Mouse (Mus musculus) left cerebral cortex, adult 18-20 months (tissue): ENCODE data around the gene Stx6. TPM values are rescaled to one million over a fixed set of nuclear protein-coding genes. Genes with fewer than 3 reads are reported as not detected.

Experiments used
- DNase-seq, 2 experiments: peaks; one replicate each; pipeline ENCODE4 v3.0.0; 2021 to 2022; ENCODE audit warnings: low spot score in 2 of 2, mixed read lengths in 1 of 2
- total RNA-seq, 2 experiments: library from RNA; stranded (reverse); gene quantifications; 2 replicates each; pipeline ENCODE4 v1.2.3; 2021

Gene Stx6
- total RNA-seq, 2 experiments from 2014 or later: 116 to 119 TPM

DNA sequence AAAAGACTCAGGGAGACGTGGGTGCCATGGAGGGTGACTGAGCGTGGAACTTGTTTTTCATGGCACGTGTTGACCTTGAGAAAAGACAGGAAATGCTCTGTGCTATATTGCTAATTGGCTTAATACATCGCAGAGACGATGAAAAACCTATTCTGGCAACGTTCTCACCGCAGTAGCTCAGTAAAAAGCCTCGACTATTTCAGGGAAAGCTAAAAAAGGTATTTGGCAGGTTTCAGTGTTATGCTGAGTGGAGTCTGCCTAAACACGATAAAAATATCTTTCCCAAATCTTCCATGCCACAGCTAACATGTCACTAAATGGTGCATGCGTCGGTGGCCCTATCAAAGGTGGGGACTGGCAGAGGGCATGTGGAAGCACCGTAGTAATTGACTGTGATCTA is 94.6 kb downstream of the Stx6 start:
- no peak for DNase-seq

DNA sequence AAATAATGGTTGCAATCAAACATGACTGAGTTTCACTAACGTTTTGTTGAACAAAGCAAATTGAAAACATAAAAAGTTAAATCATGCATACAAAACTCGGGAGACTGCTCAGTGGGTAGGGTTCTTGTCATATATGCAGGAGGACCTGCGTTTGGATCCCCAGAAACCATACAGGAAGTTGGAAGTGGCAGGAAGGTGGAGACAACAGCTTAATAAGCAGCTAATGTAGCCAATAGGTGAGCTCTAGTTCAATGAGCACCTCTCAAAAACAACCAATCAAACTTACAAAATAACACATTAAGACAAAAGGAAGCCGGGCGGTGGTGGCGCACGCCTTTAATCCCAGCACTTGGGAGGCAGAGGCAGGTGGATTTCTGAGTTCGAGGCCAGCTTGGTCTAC is 95.8 kb downstream of the Stx6 start:
- no peak for DNase-seq

Other genes with a start within 250 kb of the Stx6 start
- gene Ier5, start 59.1 kb upstream of the Stx6 start, total RNA-seq: 10 to 100 TPM; 76.3 to 83.2 TPM
- gene Mr1, start 11.9 kb upstream of the Stx6 start, total RNA-seq: 1 to 10 TPM; 3.2 to 3.6 TPM
- 10 to 100 TPM in 1 of 2 experiments, 1 to 10 TPM in 1; 7.9 to 10.7 TPM for gene BC034090, start 85.7 kb downstream of the Stx6 start, total RNA-seq